Mouse (Mus musculus) left cerebral cortex, adult 2 months (tissue): ENCODE results near the gene Gm10974. TPM values are rescaled to one million over a fixed set of nuclear protein-coding genes. Genes with fewer than 3 reads are reported as not detected.

ENCODE experiments used
- DNase-seq, 2 experiments: peaks; one replicate each; pipeline ENCODE4 v3.0.0; 2021 to 2022; ENCODE audit warnings: low spot score in 2 of 2, mixed read lengths in 1 of 2; ENCODE audit errors: extremely low spot score in 1 of 2
- H3K27ac ChIP-seq: fragments of 200-600 bp; 2 replicates; pipeline ENCODE4 v1.8.1; 2022
- H3K4me3 ChIP-seq: fragments of 200-600 bp; 2 replicates; pipeline ENCODE4 v1.8.1; 2022
- CTCF ChIP-seq: fragments of 200-600 bp; IDR thresholded peaks from 2 replicates; pipeline ENCODE4 v1.8.1; 2022; ENCODE audit warnings: antibody characterized with exemption, mild to moderate bottlenecking, moderate library complexity
- intact Hi-C: fragments of 180-260 bp; cut with DNase I; formaldehyde crosslinking; loops from one replicate; pipeline ENCODE4 v1.15.1; 2025
- total RNA-seq, 2 experiments: library from RNA; stranded (reverse); gene quantifications; 2 replicates each; pipeline ENCODE4 v1.2.3; 2021

Gm10974 gene
- total RNA-seq, 2 experiments from 2014 or later, result not detected

DNA sequence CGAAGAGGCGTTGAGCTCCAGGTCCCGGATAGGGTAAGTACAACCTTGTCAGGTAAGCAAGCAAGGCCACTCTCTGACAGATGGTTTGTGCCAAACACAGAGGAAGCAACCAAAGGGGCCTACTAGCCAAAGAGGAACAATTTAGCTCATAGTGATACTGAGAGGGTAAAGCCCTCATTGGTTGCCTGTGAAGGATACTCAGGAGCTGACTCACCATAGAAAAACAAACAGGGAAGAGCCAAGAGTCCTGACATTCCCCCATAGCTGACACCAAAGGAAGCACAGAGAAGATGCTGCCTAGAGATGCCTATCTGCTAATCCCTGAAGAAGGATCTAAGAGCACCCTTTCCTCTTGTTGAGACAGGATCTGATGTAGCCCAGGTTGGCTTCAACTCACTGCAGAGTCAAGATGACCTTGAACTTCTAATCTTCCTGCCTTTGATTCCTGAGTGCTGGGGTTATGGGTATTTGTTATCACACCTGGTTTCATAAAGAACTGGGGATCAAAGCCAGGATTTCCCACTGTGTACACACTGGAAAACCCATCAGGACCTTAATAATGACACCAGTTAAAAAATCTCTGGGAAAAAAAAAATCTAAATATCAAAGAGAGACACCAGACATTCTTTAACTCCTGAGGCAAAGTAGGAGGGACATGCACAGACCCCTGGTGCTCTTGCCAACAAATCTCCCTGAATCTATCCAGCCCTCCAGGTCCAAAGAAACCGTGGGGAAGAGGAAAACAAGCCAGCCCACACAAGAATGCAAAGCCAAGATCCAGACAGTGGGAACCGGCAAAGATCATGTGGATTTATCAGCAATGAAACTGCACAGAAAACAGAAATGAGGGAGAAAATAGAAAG lies 3.6 kb downstream of the Gm10974 start:
- no peak for TF ChIP-seq CTCF
- no peak for DNase-seq
- Histone ChIP-seq H3K27ac (no peak overlapping the region), H3K4me3 (no peak overlapping the region)
- intact Hi-C loops, result no loop called here

DNA sequence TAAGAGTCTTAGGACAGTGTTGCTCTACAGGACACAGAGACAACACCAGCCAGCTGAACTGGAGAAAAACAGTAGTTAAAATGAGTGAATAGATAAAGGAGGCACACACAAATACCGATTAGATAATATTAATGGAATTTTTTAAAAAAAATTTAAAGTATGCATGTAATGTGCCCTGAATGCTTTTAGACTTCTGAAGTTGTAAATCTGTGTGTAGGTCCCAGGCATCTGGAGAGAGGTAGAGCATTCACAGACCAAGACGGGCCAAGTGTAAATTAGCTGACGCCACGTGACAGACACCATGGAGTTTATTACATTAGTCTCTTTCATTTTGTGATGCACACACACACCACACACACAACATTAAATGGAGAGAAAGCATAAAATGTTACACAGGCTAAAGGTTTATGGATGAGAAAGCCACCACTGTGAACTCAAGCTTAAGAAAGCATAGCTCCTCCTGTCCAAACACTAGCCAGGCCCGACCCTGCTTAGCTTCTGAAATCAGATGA lies 4.3 kb downstream of the Gm10974 start:
- no peak for TF ChIP-seq CTCF
- intact Hi-C loops, result no loop called here
- no peak for DNase-seq
- no peak overlapping the region for H3K27ac ChIP-seq
- no peak overlapping the region for H3K4me3 ChIP-seq

DNA sequence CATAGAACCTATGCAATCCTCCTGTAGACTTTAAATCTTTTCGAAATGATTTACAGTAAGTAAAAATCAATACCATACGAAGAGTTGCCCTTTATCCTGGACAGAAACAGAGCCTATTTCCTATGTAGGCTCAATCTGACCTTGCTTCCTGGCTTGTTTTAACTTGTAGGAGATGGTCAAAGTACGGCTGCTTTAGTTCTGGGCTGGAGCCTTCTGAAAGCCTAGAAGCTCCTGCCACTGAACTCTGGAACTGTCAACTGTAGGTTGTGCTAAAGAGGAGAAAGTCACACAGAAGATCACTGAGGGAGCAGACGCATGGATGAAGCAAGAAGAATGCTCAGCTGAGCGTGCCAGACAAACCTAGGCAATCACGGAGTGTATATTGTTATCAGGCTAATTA lies 5.3 kb downstream of the Gm10974 start:
- intact Hi-C loops, result no loop called here
- TF ChIP-seq CTCF, result no peak
- DNase-seq, result no peak
- H3K27ac ChIP-seq, result no peak overlapping the region
- H3K4me3 ChIP-seq, result no peak overlapping the region

DNA sequence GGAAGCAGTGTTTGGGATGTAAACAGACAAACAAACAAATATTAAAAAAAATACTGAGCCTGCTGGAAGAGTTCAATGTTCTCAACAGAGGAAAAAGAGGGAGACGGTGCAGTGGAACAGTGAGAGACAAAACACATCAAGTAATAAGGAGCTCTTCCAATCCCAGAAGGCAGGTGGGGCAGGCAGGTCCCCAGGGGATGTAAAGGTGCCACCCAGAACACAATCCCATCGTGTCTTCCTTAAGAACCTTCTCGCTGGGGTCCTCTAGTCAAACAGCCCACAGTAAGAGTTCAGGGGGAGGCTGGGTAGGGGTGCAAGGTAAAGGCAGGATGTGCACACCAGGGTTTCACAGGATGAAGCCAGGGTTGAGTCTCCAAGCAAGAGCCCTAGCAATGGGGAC lies 7.7 kb downstream of the Gm10974 start:
- no peak overlapping the region for H3K4me3 ChIP-seq

DNA sequence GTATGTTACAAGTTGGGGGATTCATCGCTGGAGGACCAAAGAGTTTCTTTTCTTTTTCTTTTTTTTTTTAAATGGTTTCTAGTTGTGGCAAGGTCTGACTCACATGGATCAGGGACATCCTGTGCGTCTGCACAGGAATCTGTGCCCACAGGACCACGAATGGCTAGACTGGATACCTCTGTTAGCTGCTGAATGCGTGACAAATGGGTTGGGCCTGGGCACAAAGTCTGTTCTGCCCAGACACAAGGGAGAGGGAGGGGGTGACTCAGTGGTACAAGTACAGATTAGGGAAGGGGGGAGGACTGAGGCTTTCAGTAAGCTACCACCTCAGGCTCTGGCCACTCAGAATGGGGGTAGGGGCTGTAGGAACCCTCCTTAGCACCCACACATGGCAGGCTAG lies 10.0 kb downstream of the Gm10974 start:
- Histone ChIP-seq H3K4me3 (no peak overlapping the region), H3K27ac (no peak overlapping the region)
- intact Hi-C loops, result no loop called here
- TF ChIP-seq CTCF, result no peak
- DNase-seq, result no peak

More for the DNA sequence above, 7.7 kb downstream of the Gm10974 start:
- no peak for DNase-seq
- TF ChIP-seq CTCF, result no peak
- intact Hi-C loops, result no loop called here
- no peak overlapping the region for H3K27ac ChIP-seq

DNA sequence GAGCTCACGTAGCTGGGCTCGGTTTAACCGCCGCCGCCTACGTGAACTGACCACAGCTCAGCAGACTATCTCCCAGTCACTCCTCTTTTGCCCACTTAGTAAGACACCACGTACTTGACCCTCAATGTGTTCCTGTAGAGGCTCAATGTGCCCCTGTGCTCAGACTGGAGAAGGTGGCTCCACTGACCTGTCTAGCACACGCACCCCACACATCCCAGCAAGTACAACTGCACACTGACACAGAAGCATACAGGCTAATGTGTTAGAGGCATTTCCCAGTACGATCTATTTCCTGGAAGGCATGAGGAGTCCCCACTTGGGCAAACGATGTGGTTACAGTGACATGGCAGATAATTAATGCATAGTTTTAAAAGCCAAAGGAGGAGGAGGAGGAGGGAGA lies 10.9 kb downstream of the Gm10974 start:
- Histone ChIP-seq H3K4me3 (no peak overlapping the region), H3K27ac (no peak overlapping the region)
- intact Hi-C loops, result no loop called here
- no peak for TF ChIP-seq CTCF
- no peak for DNase-seq

DNA sequence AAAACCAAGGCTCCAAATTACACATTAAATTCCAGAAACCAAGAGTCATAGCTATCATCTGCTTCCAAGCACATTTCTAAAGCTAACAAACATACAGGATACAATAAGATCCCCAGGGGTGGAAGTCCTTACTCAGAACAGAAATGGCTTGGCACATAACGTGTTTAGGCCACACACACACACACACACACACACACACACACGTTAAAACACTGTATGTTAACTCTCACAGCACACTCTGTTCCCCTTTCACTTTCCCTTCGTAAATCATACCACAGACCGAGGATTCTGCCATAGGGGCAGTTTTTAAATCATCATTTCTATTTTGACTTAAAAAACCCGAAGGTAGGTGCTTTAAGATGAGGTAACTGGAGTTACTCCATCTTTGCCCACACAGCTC lies 18.5 kb downstream of the Gm10974 start:
- H3K27ac ChIP-seq, result no peak overlapping the region
- TF ChIP-seq CTCF, result no peak
- DNase-seq, result no peak
- no peak overlapping the region for H3K4me3 ChIP-seq
- intact Hi-C loops, result no loop called here

DNA sequence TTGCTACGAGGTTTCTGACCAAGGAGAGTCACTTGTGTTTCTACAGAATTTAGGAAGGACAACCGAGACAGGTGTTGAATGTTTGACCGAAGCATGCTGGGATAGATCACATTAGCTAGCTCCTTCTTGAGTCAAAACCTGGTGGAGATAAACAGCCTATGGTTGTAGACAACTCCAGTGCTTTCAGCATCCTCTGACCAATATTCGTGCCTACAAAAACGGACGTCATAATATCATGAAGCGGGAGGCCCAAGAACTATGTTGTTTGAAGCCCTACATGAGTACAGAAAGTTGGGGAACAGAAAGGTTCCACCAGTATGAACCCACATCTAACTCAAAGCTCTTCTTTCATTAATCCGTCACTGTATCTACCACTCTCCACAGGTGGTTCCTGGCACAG lies 19.2 kb downstream of the Gm10974 start:
- Histone ChIP-seq H3K27ac (no peak overlapping the region), H3K4me3 (no peak overlapping the region)
- intact Hi-C loops, result no loop called here
- no peak for DNase-seq
- no peak for TF ChIP-seq CTCF

DNA sequence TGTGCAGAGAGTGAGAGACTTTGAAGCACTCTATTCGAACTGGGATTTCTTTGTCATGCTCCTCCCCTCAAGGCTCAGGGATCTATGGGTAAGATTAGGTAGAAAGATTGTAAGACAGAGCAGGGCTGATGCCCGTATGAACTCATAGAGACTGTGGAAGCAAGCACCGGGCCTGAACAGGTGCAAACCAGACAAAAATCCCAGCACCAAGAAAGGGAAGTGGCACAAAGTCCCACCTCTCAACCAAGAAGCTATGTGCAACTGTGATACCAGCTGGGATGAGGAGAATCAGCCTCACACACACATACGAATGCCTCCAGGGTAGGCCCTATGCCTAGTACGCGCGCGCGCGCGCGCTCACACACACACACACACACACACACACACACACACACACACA lies 20.1 kb downstream of the Gm10974 start:
- no peak for DNase-seq
- intact Hi-C loops, result no loop called here
- no peak overlapping the region for H3K27ac ChIP-seq
- H3K4me3 ChIP-seq, result no peak overlapping the region
- TF ChIP-seq CTCF, result no peak

DNA sequence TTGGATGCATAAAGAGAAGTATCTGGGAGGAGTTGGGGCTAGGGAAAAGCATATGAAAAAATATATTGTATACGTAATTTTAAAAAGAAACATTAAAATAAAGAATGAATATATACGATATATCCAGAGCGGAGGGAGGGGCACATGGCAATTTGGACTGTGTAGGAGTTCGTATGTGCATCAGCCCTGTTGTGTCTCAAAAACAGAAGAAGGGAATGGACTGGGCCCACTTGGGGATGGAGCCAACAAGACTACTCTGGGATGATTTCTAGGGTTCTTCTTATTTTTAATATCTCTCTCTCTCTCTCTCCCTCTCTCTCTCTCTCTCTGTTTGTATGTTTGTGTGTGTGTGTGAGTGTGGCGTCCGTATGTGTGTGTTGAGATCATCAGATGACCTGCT lies 20.7 kb downstream of the Gm10974 start:
- no peak for DNase-seq
- H3K27ac ChIP-seq, result no peak overlapping the region
- intact Hi-C loops, result no loop called here
- TF ChIP-seq CTCF, result no peak
- no peak overlapping the region for H3K4me3 ChIP-seq

DNA sequence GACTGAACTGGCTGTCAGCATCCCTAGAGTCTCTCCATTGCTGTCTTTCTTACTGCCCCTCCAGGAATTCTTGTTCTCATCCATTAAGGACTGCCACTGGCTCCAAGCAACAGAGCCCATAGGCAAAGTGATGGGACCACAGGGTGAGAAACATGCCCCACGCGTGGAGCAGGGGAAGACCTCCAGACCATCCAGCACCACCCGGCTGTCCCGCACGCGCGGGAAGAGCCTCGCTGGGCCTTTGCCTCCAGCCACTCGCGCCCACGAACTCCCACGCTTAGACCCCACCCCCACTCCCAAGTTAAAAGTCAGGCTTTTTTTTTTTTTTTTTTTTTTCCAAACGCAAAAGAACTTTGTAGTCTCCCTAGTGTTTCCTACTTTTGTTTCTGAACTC lies 21.7 kb downstream of the Gm10974 start:
- peak overlapping the region; percentile 62 for H3K4me3 ChIP-seq
- intact Hi-C loops, result no loop called here

DNA sequence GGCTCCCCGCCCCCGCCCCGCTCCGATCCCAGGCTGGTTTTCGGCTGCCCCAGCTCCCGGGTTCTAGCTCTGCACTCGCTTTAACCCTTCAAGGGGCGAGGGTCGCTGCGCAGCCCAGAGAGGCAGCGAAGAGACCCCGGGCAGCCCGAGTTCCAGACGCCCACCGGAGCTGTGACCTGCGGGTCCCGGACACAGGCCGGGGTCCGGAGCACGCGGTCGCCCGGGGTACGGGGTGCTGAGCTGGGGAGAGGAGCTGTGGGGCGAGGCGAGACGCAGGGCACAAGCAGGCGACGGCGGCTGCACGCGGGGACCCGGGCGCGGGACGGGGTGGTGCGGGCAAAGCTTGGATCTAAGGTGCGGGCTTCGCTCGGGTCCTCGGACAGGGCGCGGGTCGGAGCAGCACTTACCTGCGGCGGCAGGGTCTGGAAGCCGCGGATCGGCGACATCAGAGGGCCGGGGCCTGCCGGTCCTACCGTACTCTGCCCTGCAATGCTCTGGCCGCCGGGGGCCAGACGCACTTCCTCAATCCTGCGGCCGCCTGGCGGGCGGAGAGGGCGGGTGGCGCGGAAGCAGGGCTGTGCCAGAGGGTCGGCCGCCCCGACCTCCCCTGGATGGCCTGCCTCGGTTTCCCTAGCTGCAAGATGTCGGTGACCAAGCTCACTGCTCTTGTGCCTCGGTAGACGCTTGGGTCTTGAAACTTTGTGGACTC lies 22.3 kb downstream of the Gm10974 start, which contains the start of gene Lrrk1:
Gene Lrrk1, minus strand, starts transcription at position 538 of the 709 bp plus-strand sequence.
- H3K4me3 ChIP-seq, result peak within 1 kb of the TSS; percentile 62
- DNase-seq, result no peak
- intact Hi-C loops, result loop anchor here (1.0 to 2.0 kb wide), 2 partner anchors 79 to 285 kb away; no protein-coding TSS in a partner anchor
- TF ChIP-seq CTCF, result peak; percentile 46; the same call in 1 of the 2 replicates
- H3K27ac ChIP-seq, result peak within 1 kb of the TSS; percentile 85

More for the DNA sequence above, 21.7 kb downstream of the Gm10974 start:
- no peak overlapping the region for H3K27ac ChIP-seq
- no peak for TF ChIP-seq CTCF
- DNase-seq, result no peak
